Mouse (Mus musculus) heart, postnatal 4 days (tissue): ENCODE data around the gene Hist1h2bf. TPM values are rescaled to one million over a fixed set of nuclear protein-coding genes. Genes with fewer than 3 reads are reported as not detected.
"Not testable (repeated sequence)": the region's sequence is repeated elsewhere in the genome, so short reads cannot be mapped to it uniquely, and the experiment has no call there.

Experiments
- DNase-seq: peaks from one replicate; pipeline ENCODE4 v3.0.0; 2021
- total RNA-seq, 2 experiments: library from RNA; stranded (reverse); gene quantifications; 2 replicates each; pipeline ENCODE4 v1.2.3; 2021

Gene Hist1h2bf
- total RNA-seq, 2 experiments from 2014 or later, result 278 to 296 TPM

DNA sequence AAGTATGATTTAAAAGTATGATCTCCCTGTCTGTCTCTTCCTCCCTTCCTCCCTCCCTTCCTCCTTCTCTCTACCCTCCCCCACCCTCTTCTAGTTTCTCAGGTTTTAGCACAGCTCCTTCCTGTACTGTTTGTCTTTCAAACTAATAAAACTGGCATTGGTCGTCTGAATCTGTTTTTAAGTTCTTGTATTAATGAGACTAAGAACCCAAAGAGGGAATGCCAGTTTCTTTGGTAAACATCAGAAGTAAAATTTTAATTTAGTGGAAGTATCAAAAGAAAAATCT is 12.9 kb upstream of the Hist1h2bf start:
- no peak for DNase-seq

DNA sequence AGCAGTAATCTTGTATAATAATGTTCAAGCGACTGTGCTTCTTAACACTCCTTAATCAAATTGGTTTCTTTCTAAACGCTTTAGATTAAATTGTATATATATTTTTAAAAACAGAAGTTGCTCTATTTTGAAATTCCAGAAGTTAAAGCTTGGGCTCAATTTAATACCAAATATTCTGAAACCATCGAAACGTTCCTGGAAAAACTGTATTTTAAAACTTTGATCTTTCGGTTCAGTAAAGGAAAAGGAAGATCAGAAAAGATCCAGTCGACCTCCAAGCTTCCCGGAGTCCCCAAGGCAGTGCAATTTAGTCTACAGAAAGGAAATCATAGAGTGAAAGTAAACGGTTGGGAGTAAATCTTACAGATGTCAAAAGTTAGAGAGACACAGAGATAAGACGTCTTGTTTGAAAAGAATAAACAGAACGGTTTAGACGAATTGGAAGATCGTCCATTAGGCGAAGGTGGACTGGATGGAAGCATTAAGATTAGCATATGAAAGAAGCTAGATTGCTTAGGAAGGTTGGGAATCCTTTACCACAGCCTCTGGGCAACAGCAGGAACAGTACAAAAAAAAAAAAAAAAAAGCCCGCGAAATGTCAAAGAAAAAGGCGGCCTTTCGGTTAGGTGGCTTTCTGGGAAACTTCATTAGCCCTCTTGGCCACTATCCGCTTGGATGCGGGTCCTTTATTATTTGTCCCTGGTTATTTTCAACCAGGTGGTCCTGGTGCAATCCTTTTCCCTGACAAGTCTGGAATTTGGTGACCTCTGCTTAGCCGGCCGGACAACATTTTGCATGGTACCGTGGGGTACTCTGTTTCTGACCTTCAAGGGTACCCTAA is 12.3 kb upstream of the Hist1h2bf start:
- no peak for DNase-seq

DNA sequence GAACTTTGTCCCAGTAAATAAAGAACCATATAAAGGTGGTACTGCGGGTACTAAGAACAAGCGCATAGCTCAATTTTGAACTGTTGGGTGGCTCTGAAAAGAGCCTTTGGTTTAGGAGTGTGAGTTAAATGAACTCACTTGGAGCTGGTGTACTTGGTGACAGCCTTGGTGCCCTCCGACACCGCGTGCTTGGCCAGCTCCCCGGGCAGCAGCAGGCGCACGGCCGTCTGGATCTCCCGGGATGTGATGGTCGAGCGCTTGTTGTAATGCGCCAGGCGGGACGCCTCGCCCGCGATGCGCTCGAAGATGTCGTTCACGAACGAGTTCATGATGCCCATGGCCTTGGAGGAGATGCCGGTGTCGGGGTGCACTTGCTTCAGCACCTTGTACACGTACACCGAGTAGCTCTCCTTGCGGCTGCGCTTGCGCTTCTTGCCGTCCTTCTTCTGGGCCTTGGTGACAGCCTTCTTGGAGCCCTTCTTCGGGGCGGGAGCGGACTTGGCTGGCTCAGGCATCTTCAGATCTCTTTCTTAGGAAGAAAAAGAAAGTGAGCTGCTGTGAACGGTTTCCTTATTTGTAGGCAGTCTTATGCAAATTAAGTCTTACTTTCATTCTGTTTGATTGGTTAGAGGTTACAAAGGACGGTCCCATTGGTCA is 11.6 kb upstream of the Hist1h2bf start:
- DNase-seq, result peak; percentile 66

DNA sequence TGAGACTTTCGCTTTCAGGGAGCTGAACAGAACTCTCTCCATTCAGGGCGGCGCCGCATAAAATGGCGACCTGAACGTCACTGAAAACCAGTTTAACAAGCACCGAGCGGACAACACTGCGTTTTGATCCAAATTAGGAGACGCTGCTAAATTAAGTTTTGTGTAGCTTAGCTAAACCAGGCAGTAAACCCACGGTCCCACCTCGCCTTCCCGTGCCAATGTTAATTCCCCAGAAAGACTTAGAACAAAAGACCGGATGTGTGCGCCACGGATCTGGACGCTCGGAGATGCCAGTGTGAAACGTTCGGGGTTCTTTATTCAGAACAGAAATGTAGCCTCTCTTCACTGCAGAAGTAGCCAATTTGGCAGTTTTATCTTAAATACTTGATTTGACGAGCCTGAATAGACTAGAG is 11.0 kb upstream of the Hist1h2bf start:
- DNase-seq, result peak; percentile 76

DNA sequence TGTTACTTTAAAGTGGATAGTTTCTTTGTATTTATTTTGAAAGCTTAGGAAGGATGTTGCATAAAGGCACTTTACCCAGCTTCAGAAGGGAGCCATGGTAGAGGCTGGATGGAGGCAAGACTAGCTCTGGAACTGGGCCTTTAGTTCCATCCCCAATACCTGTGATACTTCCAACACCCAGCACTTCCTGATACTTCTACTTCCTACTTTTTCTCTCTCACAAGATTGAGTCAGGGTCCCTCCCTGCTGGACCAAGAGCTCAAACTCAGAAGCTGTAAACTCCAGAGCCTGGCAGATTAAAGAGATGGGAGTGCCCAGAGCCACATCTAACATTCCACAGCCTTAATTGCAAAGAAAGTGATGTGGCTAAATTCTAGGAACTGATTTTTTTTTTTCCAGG is 10.3 kb upstream of the Hist1h2bf start:
- DNase-seq, result no peak

DNA sequence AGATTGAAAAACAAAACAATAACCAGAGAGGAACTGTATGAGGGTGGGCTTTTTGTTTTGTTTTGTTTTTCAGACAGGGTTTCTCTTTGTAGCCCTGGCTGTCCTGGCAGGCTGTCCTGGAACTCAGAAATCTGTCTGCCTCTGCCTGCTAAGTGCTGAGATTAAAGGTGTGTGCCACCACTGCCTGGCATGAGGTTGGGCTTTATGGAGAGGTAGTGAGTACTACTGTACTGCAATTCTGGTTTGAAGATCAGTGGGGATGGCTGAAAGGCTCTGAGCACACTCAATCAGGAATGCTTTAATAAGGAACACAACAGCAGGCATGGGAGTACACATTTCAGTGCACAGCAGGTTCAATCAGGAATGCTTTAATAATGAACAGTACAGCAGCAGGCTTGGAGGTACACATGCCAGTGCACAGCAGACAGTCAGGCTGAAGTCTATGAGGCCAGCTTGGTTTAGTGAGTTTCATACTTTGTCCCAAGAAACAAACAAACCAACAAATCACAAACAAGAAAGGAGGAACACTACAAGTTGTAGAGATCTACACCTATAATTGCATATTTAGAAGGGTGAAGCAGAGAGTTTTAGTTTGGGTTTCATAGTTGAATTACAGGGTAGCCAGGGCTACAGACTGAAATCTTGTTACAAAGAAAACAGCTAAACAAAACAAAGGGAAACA is 9.5 kb upstream of the Hist1h2bf start:
- no peak for DNase-seq

DNA sequence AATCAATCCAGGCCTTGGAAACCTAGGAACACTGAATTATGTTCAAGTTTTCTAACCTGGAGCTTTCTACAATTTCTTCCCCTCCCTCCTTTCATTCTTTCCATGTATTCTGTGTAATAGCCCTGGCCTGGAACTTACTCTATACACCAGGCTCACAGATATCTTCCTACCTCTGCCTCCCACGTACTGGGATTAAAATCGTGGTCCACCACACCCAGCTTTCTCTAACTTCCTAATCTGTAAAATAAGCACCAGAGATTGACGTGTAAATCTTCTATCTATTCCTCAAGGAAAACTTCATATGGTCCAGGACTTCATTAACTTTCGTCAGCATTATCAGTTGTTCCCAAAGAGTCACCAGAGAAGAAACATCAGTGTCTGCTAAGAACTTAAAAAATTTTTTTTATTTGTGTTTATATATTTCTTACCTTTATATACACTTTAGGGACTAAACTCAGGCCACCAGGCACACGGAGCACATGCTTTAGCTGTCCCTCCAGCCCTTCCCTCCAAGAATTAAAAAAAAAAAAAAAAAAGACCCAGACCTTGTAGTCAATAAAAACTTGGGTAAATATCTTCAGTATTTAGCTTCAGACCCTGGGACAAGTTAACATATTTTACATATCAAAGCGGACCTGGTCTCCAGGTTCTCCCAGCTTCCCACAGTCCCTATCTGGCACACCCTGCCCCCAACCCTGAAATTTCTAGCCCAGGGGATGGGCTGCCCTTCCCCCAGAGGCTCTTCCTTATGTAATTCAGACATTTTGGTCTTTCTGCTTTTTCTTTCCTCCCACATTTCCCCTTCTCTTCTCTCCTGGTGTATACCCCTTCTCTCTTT is 8.4 kb upstream of the Hist1h2bf start:
- DNase-seq, result no peak

DNA sequence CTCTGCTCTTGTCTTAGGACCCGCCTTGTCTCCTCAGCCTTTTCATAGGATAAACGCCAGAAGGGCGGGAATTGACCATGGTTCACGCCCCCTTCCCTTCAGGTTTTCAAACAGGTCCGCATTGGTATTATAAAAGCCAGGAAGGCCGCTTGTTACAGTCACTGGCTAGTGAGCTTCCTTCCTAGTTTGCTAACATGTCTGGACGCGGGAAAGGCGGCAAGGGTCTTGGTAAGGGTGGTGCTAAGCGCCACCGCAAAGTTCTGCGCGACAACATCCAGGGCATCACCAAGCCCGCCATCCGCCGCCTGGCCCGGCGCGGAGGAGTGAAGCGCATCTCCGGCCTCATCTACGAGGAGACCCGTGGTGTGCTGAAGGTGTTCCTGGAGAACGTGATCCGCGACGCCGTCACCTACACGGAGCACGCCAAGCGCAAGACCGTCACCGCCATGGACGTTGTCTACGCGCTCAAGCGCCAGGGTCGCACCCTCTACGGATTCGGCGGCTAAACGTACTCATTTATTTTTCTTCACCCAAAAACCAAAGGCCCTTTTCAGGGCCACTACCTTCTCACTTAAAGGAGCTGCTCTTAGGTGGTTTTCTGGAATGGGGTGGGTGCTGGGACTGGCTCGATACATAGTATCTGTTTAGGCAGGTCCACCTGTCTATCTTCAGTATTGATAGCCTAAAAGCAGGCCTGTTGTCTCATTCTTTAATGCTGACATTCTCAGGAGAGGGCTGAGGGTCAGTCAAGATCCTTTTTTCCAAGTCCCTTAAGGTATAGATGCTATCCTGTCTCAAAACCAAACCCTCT is 7.6 kb upstream of the Hist1h2bf start, which contains the start of gene Hist1h4d:
Hist1h4d (plus strand) TSS at position 191 of the 811 bp plus-strand sequence.
- DNase-seq, result peak; percentile 97

DNA sequence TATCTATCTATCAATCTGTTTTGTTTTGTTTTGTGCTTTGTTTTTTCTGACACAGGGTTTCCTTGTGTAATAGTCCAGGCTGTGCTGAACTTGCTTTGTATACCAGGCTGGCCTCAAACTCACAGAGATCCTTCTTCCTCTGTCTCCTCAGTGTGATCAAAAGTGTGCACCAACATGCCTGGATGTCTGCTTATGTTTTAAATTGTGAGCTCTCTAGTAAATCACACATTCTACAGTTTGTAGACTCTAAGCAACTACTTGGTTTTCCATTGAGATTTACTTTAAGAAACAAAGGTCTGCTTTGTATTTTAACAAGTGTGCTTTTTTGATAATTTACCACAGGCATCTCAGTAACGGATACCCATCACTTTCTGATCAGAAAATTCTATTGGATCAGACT is 3.8 kb upstream of the Hist1h2bf start:
- DNase-seq, result no peak

DNA sequence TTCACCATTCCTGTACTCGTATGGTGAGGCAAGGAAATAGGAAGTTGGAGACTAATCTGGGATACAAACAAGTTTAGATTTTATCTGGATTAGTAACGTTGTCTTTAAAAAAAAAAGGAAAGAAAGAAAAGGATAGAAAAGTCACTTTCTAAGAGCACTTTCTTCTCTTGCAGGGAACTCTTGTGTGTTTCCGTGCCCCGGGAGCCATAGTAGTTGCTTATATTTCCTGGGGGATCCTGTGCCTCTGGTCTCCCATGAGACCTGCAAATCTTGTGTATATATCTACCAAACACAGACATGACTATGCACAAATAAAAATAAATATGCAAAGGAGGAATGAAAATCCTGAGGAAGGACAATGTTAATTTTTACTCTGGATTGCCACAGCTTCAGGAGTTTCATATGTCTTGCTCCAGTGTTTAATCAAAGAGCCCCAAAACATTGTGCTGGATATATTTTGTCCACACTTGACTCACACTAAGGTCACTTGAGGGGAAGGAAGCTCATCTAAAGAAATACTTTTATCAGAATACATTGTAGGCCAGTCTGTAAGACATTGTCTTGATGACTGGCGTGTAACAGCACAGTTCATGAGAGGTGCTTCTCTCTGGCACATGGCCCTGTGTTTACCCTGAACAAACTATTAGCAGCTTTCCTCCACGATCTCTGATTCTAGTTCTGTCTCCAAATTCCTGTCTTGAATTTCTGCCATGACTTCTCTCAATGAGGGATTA is 3.1 kb upstream of the Hist1h2bf start:
- no peak for DNase-seq

DNA sequence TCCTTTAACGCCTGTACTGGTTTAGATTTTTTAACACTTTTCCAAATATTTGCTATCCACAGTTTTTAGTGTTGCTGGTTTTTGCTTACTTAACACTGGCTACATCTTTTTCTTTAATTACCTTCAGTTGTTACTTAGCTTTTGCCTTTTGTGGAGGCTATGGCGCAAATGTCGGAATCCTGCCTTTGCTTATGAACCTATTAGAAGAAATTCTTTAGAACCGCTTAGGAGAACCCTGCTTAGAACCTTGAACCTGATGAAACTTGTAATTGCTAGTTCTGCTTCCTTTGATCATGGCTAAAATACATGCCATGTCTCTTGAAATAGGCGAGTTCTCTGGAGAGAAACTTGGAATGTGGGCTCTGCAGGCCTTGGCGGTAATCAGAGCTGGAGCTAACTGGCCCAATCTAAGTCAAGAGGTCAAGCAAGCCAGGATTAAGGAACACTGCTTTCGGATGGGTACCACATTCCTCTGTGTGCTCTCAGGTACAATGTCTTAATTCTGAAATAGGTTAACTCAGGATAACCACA is 2.4 kb upstream of the Hist1h2bf start:
- DNase-seq, result no peak

DNA sequence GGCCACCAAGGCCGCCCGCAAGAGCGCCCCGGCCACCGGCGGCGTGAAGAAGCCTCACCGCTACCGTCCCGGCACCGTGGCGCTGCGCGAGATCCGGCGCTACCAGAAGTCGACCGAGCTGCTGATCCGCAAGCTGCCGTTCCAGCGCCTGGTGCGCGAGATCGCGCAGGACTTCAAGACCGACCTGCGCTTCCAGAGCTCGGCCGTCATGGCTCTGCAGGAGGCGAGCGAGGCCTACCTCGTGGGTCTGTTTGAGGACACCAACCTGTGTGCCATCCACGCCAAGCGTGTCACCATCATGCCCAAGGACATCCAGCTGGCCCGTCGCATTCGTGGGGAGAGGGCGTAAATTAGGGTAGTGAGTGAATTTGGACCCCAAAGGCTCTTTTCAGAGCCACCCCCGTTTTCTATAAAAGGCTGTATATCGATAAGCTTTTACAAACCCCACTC is 1.9 kb upstream of the Hist1h2bf start:
- DNase-seq, result not testable (repeated sequence)

DNA sequence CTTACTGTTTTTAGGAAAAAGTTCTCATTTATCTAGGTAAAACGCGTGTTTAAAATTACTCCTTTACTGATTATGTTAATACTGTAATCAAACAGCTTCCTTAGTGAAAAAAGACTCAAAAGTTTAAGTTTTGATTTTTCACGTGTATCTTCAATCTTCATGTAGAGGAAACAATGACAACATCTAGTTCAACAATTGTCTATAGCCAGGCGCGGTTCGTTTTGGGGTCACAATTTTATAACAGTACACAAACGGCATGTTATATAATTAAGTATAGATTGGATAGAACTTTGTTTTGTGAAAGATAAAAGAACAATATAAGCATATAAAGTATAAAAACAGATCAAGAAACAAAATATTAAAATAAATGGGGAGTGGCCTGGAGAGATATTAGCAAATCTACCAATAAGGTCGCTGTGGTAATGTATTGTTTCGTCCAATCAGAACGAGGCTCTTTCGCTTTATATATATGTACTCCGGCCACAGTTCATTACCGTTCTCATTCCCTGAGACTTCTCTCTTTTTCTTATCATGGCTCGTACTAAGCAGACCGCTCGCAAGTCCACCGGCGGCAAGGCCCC is 1.4 kb upstream of the Hist1h2bf start, which contains the start of gene Hist1h3d:
Hist1h3d (plus strand) TSS at position 493 of the 581 bp plus-strand sequence.
- peak; percentile 42 for DNase-seq

DNA sequence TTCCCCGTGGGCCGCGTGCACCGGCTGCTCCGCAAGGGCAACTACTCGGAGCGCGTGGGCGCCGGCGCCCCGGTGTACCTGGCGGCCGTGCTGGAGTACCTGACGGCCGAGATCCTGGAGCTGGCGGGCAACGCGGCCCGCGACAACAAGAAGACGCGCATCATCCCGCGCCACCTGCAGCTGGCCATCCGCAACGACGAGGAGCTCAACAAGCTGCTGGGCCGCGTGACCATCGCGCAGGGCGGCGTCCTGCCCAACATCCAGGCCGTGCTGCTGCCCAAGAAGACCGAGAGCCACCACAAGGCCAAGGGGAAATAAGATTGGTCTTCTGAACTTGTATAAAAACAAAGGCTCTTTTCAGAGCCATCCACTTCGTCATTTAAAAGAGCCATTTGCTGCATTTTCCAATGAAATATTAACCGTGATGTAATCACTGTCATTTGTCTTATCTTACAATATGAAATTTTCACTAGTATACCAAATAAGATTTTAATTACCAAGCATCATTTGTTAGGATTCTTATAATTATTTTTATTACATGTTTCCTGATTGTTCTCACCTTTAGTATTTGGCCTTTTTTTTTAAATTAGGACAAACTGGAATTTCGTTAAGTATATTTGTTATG is 662 bp upstream of the Hist1h2bf start:
- not testable (repeated sequence) for DNase-seq

DNA sequence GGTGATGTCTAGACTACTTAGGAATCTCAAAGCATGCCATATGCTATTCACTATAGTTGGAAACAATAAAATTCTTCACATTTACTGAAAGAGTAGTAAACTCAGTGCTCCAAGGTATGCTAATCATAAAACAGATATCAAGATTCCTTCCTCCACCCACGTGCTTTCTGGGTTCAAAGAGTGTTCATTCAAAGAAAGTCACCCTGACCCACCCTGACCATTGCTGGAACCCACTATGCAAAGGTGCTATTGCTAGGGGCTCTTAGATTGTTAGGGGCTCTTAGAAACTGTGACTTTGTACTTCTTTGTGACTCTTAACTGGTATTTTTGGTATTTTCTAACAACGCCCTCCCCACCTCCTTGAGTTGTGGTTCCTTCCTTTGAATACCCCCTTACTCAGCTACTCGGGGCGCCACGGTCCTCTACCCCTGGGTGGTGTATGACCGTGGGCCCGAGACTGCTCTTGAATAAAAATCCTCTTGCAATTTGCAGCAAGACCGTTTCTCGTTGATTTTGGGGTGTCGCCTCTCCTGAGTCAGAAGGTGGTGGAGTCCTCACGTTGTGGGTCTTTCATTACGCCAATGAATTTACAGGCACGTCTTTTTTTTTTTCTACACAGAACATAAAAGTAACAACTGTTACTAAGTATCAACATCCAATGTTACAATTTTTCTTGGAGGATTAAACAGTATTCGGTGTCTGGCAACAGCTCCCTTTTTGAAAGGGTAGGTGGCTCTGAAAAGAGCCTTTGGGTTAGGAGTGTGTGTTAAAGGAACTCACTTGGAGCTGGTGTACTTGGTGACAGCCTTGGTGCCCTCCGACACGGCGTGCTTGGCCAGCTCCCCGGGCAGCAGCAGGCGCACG is 730 bp downstream of the Hist1h2bf start:
- DNase-seq, result not testable (repeated sequence)

DNA sequence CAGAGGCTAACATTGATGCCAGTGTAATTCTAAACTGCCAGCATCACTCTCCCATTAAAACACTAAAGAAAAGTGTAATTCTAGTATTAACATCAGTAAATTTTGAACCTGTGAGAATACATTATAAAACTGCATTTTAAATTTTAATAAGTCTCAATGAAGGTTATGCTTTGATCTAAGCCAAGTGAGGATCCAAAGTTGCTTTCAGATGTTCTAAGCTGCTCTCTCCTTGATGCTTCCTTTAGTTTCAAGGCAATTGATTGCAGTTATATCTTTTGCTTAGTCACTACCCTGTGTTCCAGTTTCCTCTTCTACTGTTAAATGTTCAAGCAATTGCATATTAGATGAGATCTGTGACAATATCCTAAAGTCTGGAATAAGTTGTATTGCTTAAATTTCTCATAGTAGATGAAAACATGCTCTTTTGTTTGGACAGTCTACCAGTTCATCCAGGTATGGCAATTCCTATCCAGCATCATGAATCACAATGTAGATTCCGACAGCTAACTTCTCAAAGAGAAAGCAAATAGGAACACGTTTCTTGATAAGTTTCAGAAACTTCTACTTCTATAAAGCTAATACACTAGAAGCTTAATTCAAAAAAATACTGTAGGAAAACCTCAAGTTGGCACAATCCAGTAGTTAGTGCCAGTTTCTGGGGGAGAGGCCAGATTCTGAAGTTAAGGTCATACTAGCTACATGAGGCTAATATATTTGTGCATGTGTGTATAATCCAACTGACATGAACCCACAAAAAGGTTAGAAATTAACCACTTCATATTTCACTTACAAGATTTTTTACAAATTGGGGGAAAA is 1.6 kb downstream of the Hist1h2bf start:
- no peak for DNase-seq

DNA sequence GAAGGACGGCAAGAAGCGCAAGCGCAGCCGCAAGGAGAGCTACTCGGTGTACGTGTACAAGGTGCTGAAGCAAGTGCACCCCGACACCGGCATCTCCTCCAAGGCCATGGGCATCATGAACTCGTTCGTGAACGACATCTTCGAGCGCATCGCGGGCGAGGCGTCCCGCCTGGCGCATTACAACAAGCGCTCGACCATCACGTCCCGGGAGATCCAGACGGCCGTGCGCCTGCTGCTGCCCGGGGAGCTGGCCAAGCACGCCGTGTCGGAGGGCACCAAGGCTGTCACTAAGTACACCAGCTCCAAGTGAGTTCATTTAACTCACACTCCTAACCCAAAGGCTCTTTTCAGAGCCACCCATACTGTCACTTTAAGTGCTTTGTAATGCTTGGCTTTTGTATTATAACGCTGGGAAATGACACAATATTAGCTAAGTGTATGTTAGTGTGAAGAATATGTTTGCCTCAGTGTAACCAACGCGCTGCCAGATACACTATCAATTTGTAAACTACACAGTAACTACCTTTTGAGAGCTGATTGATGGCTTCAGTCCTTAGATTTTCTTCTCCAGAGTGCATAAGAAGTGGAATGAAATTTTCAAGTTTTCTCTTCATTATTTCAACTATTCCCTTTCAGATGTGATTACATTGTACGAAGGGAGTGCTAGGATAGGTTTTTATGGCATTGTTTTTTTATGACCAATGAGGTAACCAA is 2.3 kb downstream of the Hist1h2bf start:
- not testable (repeated sequence) for DNase-seq
